Mouse (Mus musculus): Measurements from ENCODE around the gene Phc1.

GRCm38 (mm10) chr6:122357089-122357488 lies 16.7 kb upstream of the Phc1 start:
- TF ChIP-seq TCF12 (IDR thresholded peaks at IDR 0.05; ENCODE audit: low read depth, low read length) (no peak), USF1 (IDR thresholded peaks at IDR 0.05; ENCODE audit: low read depth, low read length) (no peak), POLR2AphosphoS2 (IDR thresholded peaks at IDR 0.05; ENCODE audit: low read length) (no peak), E2F4 (IDR thresholded peaks at IDR 0.05; ENCODE audit: borderline replicate concordance, low read depth, low read length) (no peak), CTCF (IDR thresholded peaks at IDR 0.05 in 2 of 3, conservative IDR thresholded peaks at IDR 0.05 in 1 of 3; ENCODE audit: control insufficient read depth in 1 of 3, insufficient read depth in 1 of 3, low read depth in 2 of 3, low read length in 3 of 3, poor library complexity in 1 of 3, severe bottlenecking in 1 of 3) (no peak), ZC3H11A (IDR thresholded peaks at IDR 0.05; ENCODE audit: low read depth, low read length) (no peak), NRF1 (IDR thresholded peaks at IDR 0.05; ENCODE audit: insufficient read depth, low read depth, low read length, poor library complexity, severe bottlenecking) (no peak), KAT2A (conservative IDR thresholded peaks at IDR 0.05; ENCODE audit: low read depth, low read length) (no peak), ELF1 (IDR thresholded peaks at IDR 0.05; ENCODE audit: low read depth, low read length) (no peak)
